In genomic region chr1:154202580-154202979, GRCm38 (mm10) we compare ENCODE assay signal across 12 mouse cellular contexts. TPM values are rescaled to one million over a fixed set of nuclear protein-coding genes. Genes with fewer than 3 reads are reported as not detected.
A peak's percentile ranks its signal among the peaks of the same experiment; 100 is the strongest.
DNase-seq lines count a peak whose midpoint lies in the region; ATAC-seq and TF ChIP-seq lines count a peak whose summit lies in the region.
"Had no signal": no experiment of that assay in that cellular context is flagged by ENCODE, and none has a peak within 500 bp of the region (broad histone marks: within the 10 kb centered on the region; RNA-seq: fewer than 3 reads in every experiment).

No protein-coding gene starts in this region.

- H3K4me3 ChIP-seq in layer of hippocampus, adult 2 months = no peak overlapping the region
- no peak overlapping the region for H3K4me3 ChIP-seq in kidney, adult 2 months (ENCODE audit: insufficient read depth, low read depth, low read length)
- H3K4me3 ChIP-seq in neural tube, embryonic 14.5 days (ENCODE audit: low read depth, low read length) = no peak overlapping the region
- no peak overlapping the region for H3K4me3 ChIP-seq in liver, embryonic 11.5 days (ENCODE audit: low read depth, low read length)
- H3K4me3 ChIP-seq in intestine, embryonic 16.5 days (ENCODE audit: low read length) = no peak overlapping the region
- H3K4me3 ChIP-seq: erythroblast, embryonic 14.5 days; limb, embryonic 12.5 days had no signal

- H3K9me3 ChIP-seq in neural tube, embryonic 14.5 days (ENCODE audit: control insufficient read depth, low read length) = no peaks in the 10 kb centered on the region
- H3K9me3 ChIP-seq in liver, embryonic 11.5 days (ENCODE audit: control insufficient read depth, low read length) = no peaks in the 10 kb centered on the region
- H3K9me3 ChIP-seq in intestine, embryonic 16.5 days (ENCODE audit: control insufficient read depth, low read length) = no peaks in the 10 kb centered on the region
- H3K9me3 ChIP-seq: limb, embryonic 12.5 days had no signal

- 67% methylated on average over 8 of the region's 8 CpGs for WGBS in kidney, adult 2 months
- WGBS in neural tube, embryonic 14.5 days = 69% methylated on average over 8 of the region's 8 CpGs
- 70% methylated on average over 8 of the region's 8 CpGs for WGBS in liver, embryonic 11.5 days
- 77% methylated on average over 8 of the region's 8 CpGs for WGBS in intestine, embryonic 16.5 days

- no peaks in the 10 kb centered on the region for H3K27me3 ChIP-seq in kidney, adult 2 months (replicated peaks; ENCODE audit: control insufficient read depth, insufficient read depth, low read length)
- H3K27me3 ChIP-seq in neural tube, embryonic 14.5 days (ENCODE audit: control insufficient read depth, insufficient read depth, low read length) = peaks cover 27% of the 10 kb centered on the region
- peaks cover 32% of the 10 kb centered on the region for H3K27me3 ChIP-seq in liver, embryonic 11.5 days (replicated peaks; ENCODE audit: control insufficient read depth, insufficient read depth, low read length)
- peaks cover 28% of the 10 kb centered on the region for H3K27me3 ChIP-seq in intestine, embryonic 16.5 days (replicated peaks; ENCODE audit: control insufficient read depth, insufficient read depth, low read length)

- peak; percentile 53 for TF ChIP-seq CTCF in layer of hippocampus, adult 2 months (conservative IDR thresholded peaks at IDR 0.05)
- no peak; the same call in 1 of the 2 replicates for TF ChIP-seq CTCF in kidney, adult 2 months (conservative IDR thresholded peaks at IDR 0.05; ENCODE audit: insufficient read depth, insufficient read length, low read depth, low read length)

- ATAC-seq in neural tube, embryonic 14.5 days (ENCODE audit: low read depth) = peak; percentile 26; the same call in 1 of the 2 replicates
- ATAC-seq in liver, embryonic 11.5 days (replicated peaks; ENCODE audit: low FRiP score) = no peak
- no peak for ATAC-seq in intestine, embryonic 16.5 days
- ATAC-seq: Patski had no signal

- TF ChIP-seq POLR2A in kidney, adult 2 months (IDR thresholded peaks at IDR 0.05; ENCODE audit: low read depth, low read length) = no peak

- no peaks in the 10 kb centered on the region for H3K4me1 ChIP-seq in kidney, adult 2 months (ENCODE audit: control insufficient read depth, insufficient read depth, low read length)
- H3K4me1 ChIP-seq in neural tube, embryonic 14.5 days (ENCODE audit: control insufficient read depth, insufficient read depth, low read length) = no peaks in the 10 kb centered on the region; the same call in 1 of the 2 replicates
- H3K4me1 ChIP-seq in liver, embryonic 11.5 days (replicated peaks; ENCODE audit: control insufficient read depth, insufficient read depth, low read length) = no peaks in the 10 kb centered on the region
- peaks cover 10% of the 10 kb centered on the region for H3K4me1 ChIP-seq in intestine, embryonic 16.5 days (ENCODE audit: control insufficient read depth, insufficient read depth, low read length)

- H3K27ac ChIP-seq in layer of hippocampus, adult 2 months = no peak overlapping the region
- H3K27ac ChIP-seq in kidney, adult 2 months (ENCODE audit: insufficient read depth, low read depth, low read length) = no peak overlapping the region
- no peak overlapping the region for H3K27ac ChIP-seq in neural tube, embryonic 14.5 days (ENCODE audit: low read depth, low read length)
- H3K27ac ChIP-seq in liver, embryonic 11.5 days (ENCODE audit: low read depth, low read length) = no peak overlapping the region
- no peak overlapping the region for H3K27ac ChIP-seq in intestine, embryonic 16.5 days (ENCODE audit: low read length)
- H3K27ac ChIP-seq: limb, embryonic 12.5 days had no signal

- peak; percentile 51 to 61 for DNase-seq in layer of hippocampus, adult 2 months (ENCODE audit: low spot score in 2 of 2)
- no peak for DNase-seq in layer of hippocampus, postnatal 25 days (ENCODE audit: extremely low spot score in 1 of 2, low spot score in 1 of 2)
- DNase-seq in cerebellum, adult 11-12 months = peak; percentile 33
- DNase-seq in kidney, adult 2 months = peak; percentile 56
- DNase-seq in liver, embryonic 11.5 days (ENCODE audit: low spot score) = no peak
- no peak for DNase-seq in gastrocnemius, adult 8-10 months (ENCODE audit: low spot score in 2 of 2)

- H3K4me2 ChIP-seq in neural tube, embryonic 14.5 days (ENCODE audit: low read depth, low read length) = no peak overlapping the region
- H3K4me2 ChIP-seq in liver, embryonic 11.5 days = no peak overlapping the region
- H3K4me2 ChIP-seq in intestine, embryonic 16.5 days (ENCODE audit: low read depth, low read length) = no peak overlapping the region
- H3K4me2 ChIP-seq: limb, embryonic 12.5 days had no signal

- H3K36me3 ChIP-seq in kidney, adult 2 months (ENCODE audit: control insufficient read depth, insufficient read depth, low read length) = no peaks in the 10 kb centered on the region
- no peaks in the 10 kb centered on the region for H3K36me3 ChIP-seq in neural tube, embryonic 14.5 days (ENCODE audit: control insufficient read depth, insufficient read depth, low read length)
- H3K36me3 ChIP-seq in liver, embryonic 11.5 days (ENCODE audit: control insufficient read depth, insufficient read depth, low read length) = no peaks in the 10 kb centered on the region
- no peaks in the 10 kb centered on the region for H3K36me3 ChIP-seq in intestine, embryonic 16.5 days (ENCODE audit: control insufficient read depth, insufficient read depth, low read length)
- H3K36me3 ChIP-seq: limb, embryonic 12.5 days had no signal

- H3K9ac ChIP-seq in neural tube, embryonic 14.5 days (replicated peaks; ENCODE audit: low read depth, low read length) = no peak overlapping the region
- H3K9ac ChIP-seq in liver, embryonic 11.5 days (ENCODE audit: low read depth, low read length) = no peak overlapping the region
- H3K9ac ChIP-seq in intestine, embryonic 16.5 days (ENCODE audit: low read depth, low read length) = no peak overlapping the region
- H3K9ac ChIP-seq: limb, embryonic 12.5 days had no signal

RNA-seq across cellular contexts. Expression of gene Zfp648, which starts 1.6 kb away (rescaled TPM):
- total RNA-seq in layer of hippocampus, adult 2 months (2021) = under 1 TPM; 0.37 to 0.44 TPM
- under 1 TPM; 0.31 to 0.37 TPM for total RNA-seq in layer of hippocampus, postnatal 25 days (2021)
- polyA plus RNA-seq in kidney, adult 2 months (2012; rRNA removed) = 0.84 and 1.3 TPM in 2 replicates
- polyA plus RNA-seq in neural tube, embryonic 14.5 days (2014; fragmentation: Nextera tagmentation; extraction: Ambion mirVana) = 0.83 and 0.91 TPM in 2 replicates
- polyA plus RNA-seq in liver, embryonic 11.5 days (2014; fragmentation: Nextera tagmentation; extraction: Ambion mirVana) = 0.16 TPM in 1 of 2 replicates, not detected in the other
- polyA plus RNA-seq in intestine, embryonic 16.5 days (2015; fragmentation: Nextera tagmentation; extraction: Ambion mirVana) = not detected in 2 replicates
- not detected for total RNA-seq in gastrocnemius, adult 8-10 months (2022)
- polyA plus RNA-seq: erythroblast, embryonic 14.5 days; Patski; small intestine, adult 2 months had no signal

Comparison
In these comparisons a context has a peak if more than half of its experiments do, and no peak if none do; other contexts are left out.
1. DNase-seq: peak in layer of hippocampus, adult 2 months (2 of 2), cerebellum, adult 11-12 months (single experiment) and kidney, adult 2 months (single experiment); none in layer of hippocampus, postnatal 25 days (0 of 2), liver, embryonic 11.5 days (single experiment) and gastrocnemius, adult 8-10 months (0 of 2).